Mouse (Mus musculus): ENCODE data around the gene Tfrc. TPM values are rescaled to one million over a fixed set of nuclear protein-coding genes. Genes with fewer than 3 reads are reported as not detected.

Tfrc gene
- polyA plus RNA-seq, 1 experiment from 2014 or later, result 49.2 TPM

DNA sequence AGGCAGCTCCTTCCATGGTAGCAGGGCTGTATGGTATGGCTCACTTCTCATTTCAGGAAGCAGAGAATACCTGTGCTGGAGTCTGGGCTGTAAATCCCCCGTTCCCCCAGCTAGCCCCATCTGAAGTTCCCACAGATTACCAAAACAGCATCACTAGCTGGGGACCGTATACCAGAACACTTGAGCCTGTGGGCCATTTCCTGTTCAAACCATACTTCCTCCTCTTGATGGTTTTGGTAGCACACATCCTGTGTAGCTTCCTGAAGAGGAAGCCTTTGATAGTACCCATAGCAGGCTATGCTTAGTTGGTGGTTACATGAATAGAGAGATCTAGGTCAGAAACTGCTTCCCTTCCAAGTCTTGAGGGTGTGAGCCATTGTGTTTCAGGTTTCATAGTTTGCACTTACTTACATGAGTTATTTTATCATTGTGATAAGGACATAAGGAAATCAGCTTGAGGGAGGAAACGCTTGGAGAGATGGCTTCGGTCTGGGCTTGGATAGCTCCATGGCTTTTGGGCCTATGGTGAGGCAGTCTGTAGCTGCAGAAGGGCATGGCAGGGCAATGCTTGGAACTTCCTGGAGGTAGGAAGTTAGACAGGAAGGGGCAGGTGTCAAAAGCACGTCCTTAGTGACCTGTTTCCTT, 42.4 kb downstream of the Tfrc start:
- ATAC-seq (replicated peaks; ENCODE audit: extremely low read depth, insufficient read depth, low FRiP score), result peak; percentile 32; the same call in 1 of the 2 replicates
- H3K4me3 ChIP-seq (ENCODE audit: low read length), result no peak overlapping the region
- H3K27me3 ChIP-seq (ENCODE audit: control insufficient read depth, insufficient read depth, low read length), result no peaks in the 10 kb centered on the region
- no peaks in the 10 kb centered on the region for H3K9me3 ChIP-seq (replicated peaks; ENCODE audit: control insufficient read depth, low read length)
- H3K27ac ChIP-seq (ENCODE audit: low read length), result peak overlapping the region; percentile 66
- H3K4me2 ChIP-seq (ENCODE audit: low read depth, low read length), result no peak overlapping the region
- peaks cover 14% of the 10 kb centered on the region; the same call in 1 of the 2 replicates for H3K4me1 ChIP-seq (ENCODE audit: control insufficient read depth, insufficient read depth, low read length)
- no peak overlapping the region for H3K9ac ChIP-seq (ENCODE audit: low read length)
- no peaks in the 10 kb centered on the region for H3K36me3 ChIP-seq (ENCODE audit: control insufficient read depth, insufficient read depth)
- WGBS, result 60% methylated on average over 5 of the region's 5 CpGs

DNA sequence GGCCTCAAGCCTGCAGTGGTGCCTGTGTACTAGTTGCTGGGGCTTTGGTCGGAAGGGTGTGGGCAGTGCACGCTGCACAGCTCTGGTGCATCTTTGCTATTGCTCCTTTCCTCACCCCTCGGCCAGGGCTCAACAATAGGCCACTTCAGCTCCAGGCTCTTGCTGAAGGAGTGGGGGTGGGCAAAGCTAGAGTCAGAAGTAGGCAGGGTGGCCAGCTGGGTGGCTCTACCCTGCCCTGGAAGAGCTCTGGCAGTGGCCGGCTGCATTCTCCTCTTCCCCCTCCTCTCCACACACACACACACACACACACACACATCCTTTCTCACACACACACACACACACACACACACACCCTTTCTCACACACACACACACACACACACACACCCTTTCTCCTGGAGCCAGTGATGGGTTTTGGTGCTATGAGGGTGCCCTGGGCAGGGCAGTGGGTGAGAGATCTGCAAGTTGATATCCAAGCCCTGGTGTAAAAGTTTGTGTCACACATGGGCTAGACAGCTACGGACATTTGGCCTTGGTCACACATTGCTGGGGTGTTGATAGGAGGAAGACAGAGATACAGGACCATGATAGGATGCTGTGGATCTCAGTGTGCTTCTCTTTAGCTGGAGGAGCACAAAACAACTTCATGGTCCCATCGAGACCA, 45.5 kb downstream of the Tfrc start:
- Histone ChIP-seq H3K4me2 (ENCODE audit: low read depth, low read length) (no peak overlapping the region), H3K4me1 (ENCODE audit: control insufficient read depth, insufficient read depth, low read length) (peaks cover 24% of the 10 kb centered on the region), H3K27ac (ENCODE audit: low read length) (no peak overlapping the region), H3K4me3 (ENCODE audit: low read length) (no peak overlapping the region), H3K36me3 (ENCODE audit: control insufficient read depth, insufficient read depth) (no peaks in the 10 kb centered on the region), H3K9me3 (replicated peaks; ENCODE audit: control insufficient read depth, low read length) (no peaks in the 10 kb centered on the region), H3K27me3 (ENCODE audit: control insufficient read depth, insufficient read depth, low read length) (no peaks in the 10 kb centered on the region), H3K9ac (ENCODE audit: low read length) (no peak overlapping the region)
- no peak for ATAC-seq (replicated peaks; ENCODE audit: extremely low read depth, insufficient read depth, low FRiP score)
- 68% methylated on average over 6 of the region's 6 CpGs for WGBS

DNA sequence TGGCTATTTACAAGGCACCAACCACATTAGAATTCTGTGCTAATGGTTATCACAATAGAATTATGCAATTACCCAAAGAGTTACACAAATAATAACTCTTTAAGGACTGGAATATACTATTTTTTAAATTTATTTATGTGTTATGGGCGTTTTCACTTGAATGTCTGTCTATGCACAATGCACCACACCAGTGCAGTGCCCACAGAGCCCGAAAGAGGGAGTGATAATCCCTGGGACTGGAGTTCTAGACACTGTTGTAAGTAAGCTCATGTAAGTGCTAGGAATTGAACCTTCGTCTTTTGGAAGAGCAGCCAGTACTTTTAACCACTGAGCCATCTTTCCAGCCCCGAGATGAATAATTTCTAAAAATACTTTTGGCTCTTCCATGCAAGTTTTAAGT, 46.8 kb downstream of the Tfrc start:
- H3K27ac ChIP-seq (ENCODE audit: low read length), result no peak overlapping the region
- ATAC-seq (replicated peaks; ENCODE audit: extremely low read depth, insufficient read depth, low FRiP score), result no peak
- WGBS, result 88% methylated on average over 4 of the region's 4 CpGs
- no peaks in the 10 kb centered on the region for H3K36me3 ChIP-seq (ENCODE audit: control insufficient read depth, insufficient read depth)
- H3K4me2 ChIP-seq (ENCODE audit: low read depth, low read length), result no peak overlapping the region
- H3K9me3 ChIP-seq (replicated peaks; ENCODE audit: control insufficient read depth, low read length), result no peaks in the 10 kb centered on the region
- H3K4me3 ChIP-seq (ENCODE audit: low read length), result no peak overlapping the region
- H3K4me1 ChIP-seq (ENCODE audit: control insufficient read depth, insufficient read depth, low read length), result peaks cover 38% of the 10 kb centered on the region
- H3K9ac ChIP-seq (ENCODE audit: low read length), result no peak overlapping the region
- no peaks in the 10 kb centered on the region for H3K27me3 ChIP-seq (ENCODE audit: control insufficient read depth, insufficient read depth, low read length)

DNA sequence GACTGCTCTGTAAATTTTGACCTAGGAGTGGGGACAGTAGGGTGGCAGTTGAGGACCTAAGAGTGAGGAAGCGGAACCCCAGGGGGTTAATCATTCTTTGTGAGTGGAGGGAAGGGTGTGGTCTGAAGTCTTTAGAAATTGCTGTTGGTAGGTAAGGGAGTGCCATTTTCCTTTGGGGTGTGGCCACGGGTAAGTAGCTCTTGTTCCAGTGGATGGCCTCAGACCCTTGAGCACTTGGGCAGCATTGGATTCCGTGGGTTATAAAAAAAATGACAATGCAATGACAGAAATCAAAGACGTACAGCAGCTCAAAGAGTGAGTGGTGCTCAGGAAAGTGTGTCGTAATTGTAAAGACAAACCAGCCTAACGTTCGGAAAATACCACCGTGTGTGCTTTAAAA, 47.6 kb downstream of the Tfrc start:
- ATAC-seq (replicated peaks; ENCODE audit: extremely low read depth, insufficient read depth, low FRiP score), result no peak
- Histone ChIP-seq H3K27ac (ENCODE audit: low read length) (no peak overlapping the region), H3K4me2 (ENCODE audit: low read depth, low read length) (no peak overlapping the region), H3K4me1 (ENCODE audit: control insufficient read depth, insufficient read depth, low read length) (peaks cover 41% of the 10 kb centered on the region), H3K4me3 (ENCODE audit: low read length) (no peak overlapping the region), H3K36me3 (ENCODE audit: control insufficient read depth, insufficient read depth) (no peaks in the 10 kb centered on the region), H3K9ac (ENCODE audit: low read length) (no peak overlapping the region), H3K27me3 (ENCODE audit: control insufficient read depth, insufficient read depth, low read length) (no peaks in the 10 kb centered on the region), H3K9me3 (replicated peaks; ENCODE audit: control insufficient read depth, low read length) (no peaks in the 10 kb centered on the region)
- 66% methylated on average over 8 of the region's 8 CpGs for WGBS

DNA sequence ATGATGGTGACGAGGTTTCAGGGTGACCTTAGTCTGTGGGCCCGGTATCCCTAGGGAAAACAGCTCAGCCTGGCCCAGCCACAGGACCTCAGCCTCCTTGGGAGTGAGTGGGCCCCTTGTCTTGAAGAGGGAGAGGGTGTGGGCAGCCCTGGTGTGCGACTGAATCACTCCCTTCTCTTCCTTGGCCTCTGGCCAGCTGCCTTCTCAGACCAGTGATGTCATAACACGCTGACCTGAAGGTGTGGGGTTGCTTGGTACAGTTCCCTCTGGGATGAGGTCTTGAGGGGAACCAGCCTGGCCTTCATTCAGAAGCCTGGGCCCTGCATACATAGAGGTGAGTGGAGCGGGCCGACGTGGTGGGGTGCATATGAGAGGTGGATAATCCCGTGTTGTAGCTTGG, 48.1 kb downstream of the Tfrc start:
- no peak overlapping the region for H3K4me2 ChIP-seq (ENCODE audit: low read depth, low read length)
- ATAC-seq (replicated peaks; ENCODE audit: extremely low read depth, insufficient read depth, low FRiP score), result no peak
- H3K9ac ChIP-seq (ENCODE audit: low read length), result no peak overlapping the region
- H3K4me3 ChIP-seq (ENCODE audit: low read length), result no peak overlapping the region
- no peaks in the 10 kb centered on the region for H3K9me3 ChIP-seq (replicated peaks; ENCODE audit: control insufficient read depth, low read length)
- H3K36me3 ChIP-seq (ENCODE audit: control insufficient read depth, insufficient read depth), result no peaks in the 10 kb centered on the region
- no peaks in the 10 kb centered on the region for H3K27me3 ChIP-seq (ENCODE audit: control insufficient read depth, insufficient read depth, low read length)
- H3K27ac ChIP-seq (ENCODE audit: low read length), result no peak overlapping the region
- 56% methylated on average over 8 of the region's 8 CpGs for WGBS
- H3K4me1 ChIP-seq (ENCODE audit: control insufficient read depth, insufficient read depth, low read length), result peaks cover 43% of the 10 kb centered on the region

DNA sequence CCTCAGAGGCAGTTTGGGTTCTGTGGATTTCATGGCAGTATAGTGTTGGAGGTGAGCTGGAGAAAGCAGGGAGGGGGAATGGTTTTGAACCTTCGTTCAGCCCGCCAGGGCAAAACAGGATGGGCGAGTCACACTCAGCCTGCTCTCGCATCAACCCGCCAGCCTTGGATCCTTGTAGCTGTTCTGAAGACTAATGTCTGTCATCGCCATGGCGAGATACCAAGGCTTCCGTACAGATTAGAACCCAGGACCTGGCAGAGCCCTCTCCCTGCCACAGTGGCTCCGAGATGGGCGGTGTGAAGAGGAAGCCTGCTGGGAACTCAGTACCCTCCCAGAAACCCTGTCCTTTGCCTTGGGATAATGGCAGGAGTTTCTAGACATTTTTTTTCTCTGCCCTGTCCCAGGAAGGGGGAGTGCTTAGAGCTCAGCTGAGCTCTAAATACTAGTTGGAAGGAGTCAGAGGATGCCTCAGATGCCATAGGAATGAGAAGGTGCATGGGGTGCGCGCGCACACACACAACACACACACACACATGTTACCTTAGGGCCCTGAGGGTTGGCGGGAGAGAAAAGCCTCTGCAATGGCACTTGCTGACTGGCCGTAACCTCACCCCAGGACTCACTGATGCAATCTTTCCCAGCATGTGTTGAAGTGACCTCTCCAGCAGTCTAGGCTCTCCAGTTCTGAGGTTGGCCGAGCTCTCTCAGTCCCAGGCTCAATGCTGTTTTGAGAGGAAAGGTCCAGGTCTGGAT, 49.0 kb downstream of the Tfrc start:
- ATAC-seq (replicated peaks; ENCODE audit: extremely low read depth, insufficient read depth, low FRiP score), result no peak
- Histone ChIP-seq H3K9ac (ENCODE audit: low read length) (no peak overlapping the region), H3K9me3 (replicated peaks; ENCODE audit: control insufficient read depth, low read length) (no peaks in the 10 kb centered on the region), H3K4me3 (ENCODE audit: low read length) (no peak overlapping the region), H3K4me2 (ENCODE audit: low read depth, low read length) (no peak overlapping the region), H3K27ac (ENCODE audit: low read length) (no peak overlapping the region), H3K4me1 (ENCODE audit: control insufficient read depth, insufficient read depth, low read length) (peaks cover 48% of the 10 kb centered on the region), H3K36me3 (ENCODE audit: control insufficient read depth, insufficient read depth) (no peaks in the 10 kb centered on the region), H3K27me3 (ENCODE audit: control insufficient read depth, insufficient read depth, low read length) (no peaks in the 10 kb centered on the region)
- WGBS, result 78% methylated on average over 16 of the region's 16 CpGs

DNA sequence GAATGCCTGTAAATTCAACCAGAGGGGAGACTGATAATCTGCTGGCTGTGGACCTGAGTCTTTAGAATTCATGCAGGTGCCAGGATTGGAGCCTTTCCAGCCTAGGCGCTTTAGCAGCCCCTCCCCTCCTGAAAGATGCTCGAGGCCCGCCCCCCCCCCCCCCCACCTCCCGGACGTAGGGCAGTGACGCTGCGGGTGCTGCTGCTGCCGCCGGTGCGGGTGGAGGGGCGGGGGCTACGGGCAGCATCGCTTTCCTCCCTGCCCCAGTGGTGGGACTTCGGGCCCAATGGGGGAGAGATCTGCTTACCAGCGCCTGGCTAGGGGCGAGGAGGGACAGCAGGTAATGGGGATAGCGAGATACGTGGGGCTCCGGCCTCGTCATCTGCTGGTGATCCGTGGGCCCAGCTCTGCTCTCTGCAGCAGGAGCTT, 50.0 kb downstream of the Tfrc start:
- peaks cover 50% of the 10 kb centered on the region for H3K4me1 ChIP-seq (ENCODE audit: control insufficient read depth, insufficient read depth, low read length)
- H3K9ac ChIP-seq (ENCODE audit: low read length), result peak overlapping the region; percentile 49
- peak overlapping the region; percentile 64 for H3K4me2 ChIP-seq (ENCODE audit: low read depth, low read length)
- H3K9me3 ChIP-seq (replicated peaks; ENCODE audit: control insufficient read depth, low read length), result no peaks in the 10 kb centered on the region
- ATAC-seq (replicated peaks; ENCODE audit: extremely low read depth, insufficient read depth, low FRiP score), result no peak
- no peaks in the 10 kb centered on the region for H3K36me3 ChIP-seq (ENCODE audit: control insufficient read depth, insufficient read depth)
- H3K4me3 ChIP-seq (ENCODE audit: low read length), result peak overlapping the region; percentile 42
- WGBS, result 3% methylated on average over 20 of the region's 21 CpGs
- H3K27me3 ChIP-seq (ENCODE audit: control insufficient read depth, insufficient read depth, low read length), result no peaks in the 10 kb centered on the region
- H3K27ac ChIP-seq (ENCODE audit: low read length), result no peak overlapping the region

DNA sequence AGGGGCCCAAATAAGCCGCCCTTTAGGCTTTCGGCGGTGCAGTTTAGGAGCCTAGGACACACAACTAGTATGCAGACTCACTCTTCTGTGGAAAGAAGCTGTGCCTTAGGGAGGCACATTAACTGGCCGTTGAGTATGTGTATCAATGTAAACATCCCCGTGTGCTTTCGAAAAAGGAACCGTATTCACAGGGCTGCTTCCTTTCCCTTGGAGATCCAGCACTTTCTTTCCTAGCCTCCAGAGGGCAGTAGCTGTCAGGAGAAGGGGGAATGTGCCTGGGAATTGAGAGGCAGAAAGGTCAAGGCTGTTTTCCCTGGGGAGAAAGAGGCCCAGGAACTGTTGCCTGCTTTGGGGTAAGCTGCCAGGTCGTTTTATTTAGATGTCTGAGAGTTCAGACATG, 50.7 kb downstream of the Tfrc start:
- H3K9ac ChIP-seq (ENCODE audit: low read length), result peak overlapping the region; percentile 49
- H3K4me1 ChIP-seq (ENCODE audit: control insufficient read depth, insufficient read depth, low read length), result peaks cover 55% of the 10 kb centered on the region
- H3K9me3 ChIP-seq (replicated peaks; ENCODE audit: control insufficient read depth, low read length), result no peaks in the 10 kb centered on the region
- 11% methylated on average over 8 of the region's 8 CpGs for WGBS
- H3K4me2 ChIP-seq (ENCODE audit: low read depth, low read length), result peak overlapping the region; percentile 64
- no peaks in the 10 kb centered on the region for H3K36me3 ChIP-seq (ENCODE audit: control insufficient read depth, insufficient read depth)
- H3K27me3 ChIP-seq (ENCODE audit: control insufficient read depth, insufficient read depth, low read length), result no peaks in the 10 kb centered on the region
- no peak overlapping the region; the same call in 1 of the 2 replicates for H3K27ac ChIP-seq (ENCODE audit: low read length)
- H3K4me3 ChIP-seq (ENCODE audit: low read length), result peak overlapping the region; percentile 42
- ATAC-seq (replicated peaks; ENCODE audit: extremely low read depth, insufficient read depth, low FRiP score), result no peak

DNA sequence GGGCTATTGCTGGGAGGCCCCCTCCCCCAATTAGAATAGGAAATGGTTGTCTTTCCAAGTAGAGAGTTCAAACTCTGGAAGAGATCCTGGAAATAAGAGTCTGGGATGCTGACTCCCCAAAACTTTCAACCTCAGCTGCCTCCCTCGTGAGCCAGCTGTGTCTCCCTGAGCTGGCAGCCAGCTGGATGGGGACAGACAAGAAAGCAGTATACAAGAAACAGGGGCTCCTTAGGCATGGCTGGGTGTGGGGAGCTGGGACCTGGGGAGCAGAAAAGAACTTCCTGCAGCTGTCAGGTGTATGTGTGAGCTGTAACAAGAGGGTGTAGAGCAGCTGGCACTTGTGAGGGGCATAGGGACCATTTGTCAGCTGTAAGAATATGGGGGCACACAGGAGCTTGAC, 51.4 kb downstream of the Tfrc start:
- Histone ChIP-seq H3K36me3 (ENCODE audit: control insufficient read depth, insufficient read depth) (no peaks in the 10 kb centered on the region), H3K27ac (ENCODE audit: low read length) (peak overlapping the region; percentile 81), H3K9ac (ENCODE audit: low read length) (peak overlapping the region; percentile 10; the same call in 1 of the 2 replicates), H3K4me3 (ENCODE audit: low read length) (no peak overlapping the region), H3K9me3 (replicated peaks; ENCODE audit: control insufficient read depth, low read length) (no peaks in the 10 kb centered on the region), H3K27me3 (ENCODE audit: control insufficient read depth, insufficient read depth, low read length) (no peaks in the 10 kb centered on the region), H3K4me2 (ENCODE audit: low read depth, low read length) (no peak overlapping the region), H3K4me1 (ENCODE audit: control insufficient read depth, insufficient read depth, low read length) (peaks cover 55% of the 10 kb centered on the region)
- 39% methylated on average over 1 of the region's 1 CpGs for WGBS
- no peak for ATAC-seq (replicated peaks; ENCODE audit: extremely low read depth, insufficient read depth, low FRiP score)

Data from heart, embryonic 16.5 days (tissue).